ENCODE assay signal across 9 mouse cellular contexts in the genomic region with DNA sequence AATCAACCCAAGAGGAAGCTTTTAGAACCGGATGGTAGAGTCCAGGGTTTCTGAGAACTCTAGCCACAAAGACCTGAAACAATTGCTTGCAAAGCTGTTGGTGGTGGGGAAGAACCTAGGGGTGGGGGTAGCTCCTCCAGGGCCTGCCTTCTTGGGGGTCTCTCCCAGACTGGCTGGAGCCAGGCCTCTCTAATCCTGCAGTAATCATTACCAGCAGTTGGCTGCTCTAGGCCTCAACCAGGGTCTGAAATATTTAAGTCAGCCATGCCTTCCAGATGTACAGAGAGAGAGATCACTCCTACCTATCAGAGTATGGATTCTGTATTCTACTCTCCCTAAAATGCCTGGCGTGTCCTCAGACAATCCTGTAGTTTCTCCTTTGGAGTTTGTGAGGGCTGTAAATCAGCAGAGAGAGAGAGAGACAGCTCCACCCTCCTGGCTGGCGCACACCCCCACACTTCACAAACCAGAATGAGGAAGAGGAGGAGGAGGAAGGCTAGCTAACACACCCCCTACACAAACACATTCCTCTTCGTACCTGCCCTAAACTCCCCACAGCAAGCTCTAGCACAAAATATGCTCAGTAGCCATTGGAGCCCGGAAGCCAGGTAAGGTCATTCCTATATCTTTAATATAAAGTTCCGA. TPM values are rescaled to one million over a fixed set of nuclear protein-coding genes. Genes with fewer than 3 reads are reported as not detected.
DNase-seq lines count a peak whose midpoint lies in the region; ATAC-seq and TF ChIP-seq lines count a peak whose summit lies in the region.
"Had no signal": no experiment of that assay in that cellular context is flagged by ENCODE, and none has a peak within 500 bp of the region (broad histone marks: within the 10 kb centered on the region; RNA-seq: fewer than 3 reads in every experiment).

No protein-coding gene starts in this region.

- peak overlapping the region; percentile 95; the same call in 1 of the 2 replicates for H3K4me2 ChIP-seq in kidney, embryonic 15.5 days
- peak overlapping the region; percentile 96; the same call in 1 of the 2 replicates for H3K4me2 ChIP-seq in embryonic facial prominence, embryonic 12.5 days (replicated peaks)
- peak overlapping the region; percentile 93; the same call in 1 of the 2 replicates for H3K4me2 ChIP-seq in liver, embryonic 13.5 days
- H3K4me2 ChIP-seq: hindbrain, embryonic 15.5 days had no signal

- TF ChIP-seq CTCF in MEL (IDR thresholded peaks at IDR 0.05 in 2 of 3, conservative IDR thresholded peaks at IDR 0.05 in 1 of 3; ENCODE audit: control insufficient read depth in 1 of 3, insufficient read depth in 1 of 3, low read depth in 2 of 3, low read length in 3 of 3, poor library complexity in 1 of 3, severe bottlenecking in 1 of 3) = no peak

- no peak overlapping the region for H3K4me3 ChIP-seq in kidney, embryonic 15.5 days (replicated peaks)
- H3K4me3 ChIP-seq in MEL (ENCODE audit: control insufficient read depth in 1 of 2, insufficient read depth in 1 of 2, low read depth in 2 of 2, low read length in 2 of 2) = peak overlapping the region; percentile 69 to 93; a peak in 3 of 4 replicates
- no peak overlapping the region for H3K4me3 ChIP-seq in embryonic facial prominence, embryonic 12.5 days
- H3K4me3 ChIP-seq in liver, embryonic 13.5 days (replicated peaks) = no peak overlapping the region
- H3K4me3 ChIP-seq: hindbrain, embryonic 15.5 days had no signal

- no peak for DNase-seq in kidney, adult 8-10 months
- DNase-seq in MEL (ENCODE audit: low read depth, low spot score) = peak; percentile 78
- DNase-seq in liver, embryonic 13.5 days = no peak
- DNase-seq in left cerebral cortex, adult 11 months (ENCODE audit: low spot score) = no peak
- DNase-seq: right cerebral cortex, postnatal 4 days had no signal

- no peaks in the 10 kb centered on the region for H3K9me3 ChIP-seq in kidney, embryonic 15.5 days (replicated peaks)
- no peaks in the 10 kb centered on the region for H3K9me3 ChIP-seq in MEL (replicated peaks; ENCODE audit: insufficient read depth, low read length)
- no peaks in the 10 kb centered on the region for H3K9me3 ChIP-seq in embryonic facial prominence, embryonic 12.5 days
- H3K9me3 ChIP-seq in liver, embryonic 13.5 days (replicated peaks) = no peaks in the 10 kb centered on the region
- H3K9me3 ChIP-seq: hindbrain, embryonic 15.5 days had no signal

- H3K79me2 ChIP-seq in MEL (ENCODE audit: control insufficient read depth, insufficient read depth, low read length, poor library complexity) = no peaks in the 10 kb centered on the region; the same call in none of the 2 replicates

- TF ChIP-seq EP300 in MEL (IDR thresholded peaks at IDR 0.05; ENCODE audit: low read depth in 1 of 2, low read length in 2 of 2) = no peak

- TF ChIP-seq POLR2A in MEL (IDR thresholded peaks at IDR 0.05; ENCODE audit: control insufficient read depth in 1 of 2, insufficient read depth in 1 of 2, low read depth in 1 of 2, low read length in 2 of 2, poor library complexity in 1 of 2) = peak; percentile 39 to 55; a peak in 1 of 4 replicates

- 44% methylated on average over 6 of the region's 6 CpGs for WGBS in kidney, embryonic 15.5 days
- WGBS in embryonic facial prominence, embryonic 12.5 days = 40% methylated on average over 6 of the region's 6 CpGs
- 44% methylated on average over 6 of the region's 6 CpGs for WGBS in liver, embryonic 13.5 days (ENCODE audit: insufficient replicate concordance)

- no peak for ATAC-seq in kidney, embryonic 15.5 days (replicated peaks; ENCODE audit: low FRiP score)
- 0 out of 2 replicates have a peak, but pooled peaks have one; percentile 1 for ATAC-seq in embryonic facial prominence, embryonic 12.5 days (ENCODE audit: insufficient number of reproducible peaks, insufficient read depth, low FRiP score, low TSS enrichment)
- no peak for ATAC-seq in liver, embryonic 13.5 days (ENCODE audit: low read depth)
- ATAC-seq in megakaryocyte, adult 5-6 weeks (ENCODE audit: poor library complexity, severe bottlenecking) = no peak

- peaks cover 37% of the 10 kb centered on the region for H3K36me3 ChIP-seq in kidney, embryonic 15.5 days
- H3K36me3 ChIP-seq in MEL (ENCODE audit: control insufficient read depth in 1 of 2, insufficient read depth in 2 of 2, low read length in 2 of 2) = peaks cover 0 to 7% of the 10 kb centered on the region in 2 experiments
- H3K36me3 ChIP-seq in embryonic facial prominence, embryonic 12.5 days = peaks cover 32% of the 10 kb centered on the region
- H3K36me3 ChIP-seq in liver, embryonic 13.5 days = peaks cover 35% of the 10 kb centered on the region

- TF ChIP-seq RAD21 in MEL (IDR thresholded peaks at IDR 0.05; ENCODE audit: low read depth, low read length) = no peak

- peak overlapping the region; percentile 100 for H3K27ac ChIP-seq in kidney, embryonic 15.5 days
- peak overlapping the region; percentile 75 for H3K27ac ChIP-seq in MEL (ENCODE audit: control insufficient read depth, low read depth, low read length)
- peak overlapping the region; percentile 99 for H3K27ac ChIP-seq in embryonic facial prominence, embryonic 12.5 days
- H3K27ac ChIP-seq in liver, embryonic 13.5 days = peak overlapping the region; percentile 82
- H3K27ac ChIP-seq: hindbrain, embryonic 15.5 days had no signal

- no peaks in the 10 kb centered on the region for H3K27me3 ChIP-seq in kidney, embryonic 15.5 days
- no peaks in the 10 kb centered on the region for H3K27me3 ChIP-seq in MEL (ENCODE audit: control insufficient read depth in 1 of 2, insufficient read depth in 2 of 2, low read length in 2 of 2)
- no peaks in the 10 kb centered on the region for H3K27me3 ChIP-seq in embryonic facial prominence, embryonic 12.5 days
- peaks cover 12% of the 10 kb centered on the region; the same call in 1 of the 2 replicates for H3K27me3 ChIP-seq in liver, embryonic 13.5 days
- H3K27me3 ChIP-seq: hindbrain, embryonic 15.5 days had no signal

- peaks cover 50% of the 10 kb centered on the region for H3K4me1 ChIP-seq in kidney, embryonic 15.5 days
- H3K4me1 ChIP-seq in MEL (ENCODE audit: control insufficient read depth in 1 of 2, insufficient read depth in 2 of 2, low read length in 2 of 2) = peaks cover 6 to 15% of the 10 kb centered on the region in 2 experiments
- H3K4me1 ChIP-seq in embryonic facial prominence, embryonic 12.5 days = peaks cover 38% of the 10 kb centered on the region
- H3K4me1 ChIP-seq in liver, embryonic 13.5 days (replicated peaks) = peaks cover 57% of the 10 kb centered on the region

- H3K9ac ChIP-seq in kidney, embryonic 15.5 days = no peak overlapping the region
- peak overlapping the region; percentile 63 for H3K9ac ChIP-seq in MEL (ENCODE audit: control insufficient read depth, low read depth, low read length, poor library complexity, severe bottlenecking)
- H3K9ac ChIP-seq in embryonic facial prominence, embryonic 12.5 days = no peak overlapping the region
- H3K9ac ChIP-seq in liver, embryonic 13.5 days = no peak overlapping the region
- H3K9ac ChIP-seq: hindbrain, embryonic 15.5 days had no signal

RNA-seq across cellular contexts. Expression of a gene that starts 0.5 kb away (rescaled TPM):
- 66.6 and 72.8 TPM in 2 replicates for polyA plus RNA-seq in kidney, embryonic 15.5 days (2015; fragmentation: Nextera tagmentation; extraction: Ambion mirVana)
- total RNA-seq in MEL (2012; rRNA removed) = 4.0 and 4.2 TPM in 2 replicates
- 10 to 100 TPM in 1 of 2 experiments, not detected in 1; 13.1 TPM for polyA plus RNA-seq in MEL (2012; ENCODE audit: insufficient read depth in 1 of 2, insufficient read length in 2 of 2, low read depth in 1 of 2, low replicate concordance in 2 of 2, missing spikeins in 1 of 2)
- 107 and 112 TPM in 2 replicates for polyA plus RNA-seq in embryonic facial prominence, embryonic 12.5 days (2016; fragmentation: Nextera tagmentation; extraction: Ambion mirVana)
- 6.9 and 8.3 TPM in 2 replicates for polyA plus RNA-seq in liver, embryonic 13.5 days (2015; fragmentation: Nextera tagmentation; extraction: Ambion mirVana)
- total RNA-seq in megakaryocyte, adult 5-6 weeks (2015) = 0.32 and 0.36 TPM in 2 replicates
- 0.37 and 0.51 TPM in 2 replicates for total RNA-seq in megakaryocyte, adult 5-6 weeks (2017)

RNA-seq across cellular contexts. Expression of a gene that starts 7.5 kb away (rescaled TPM):
- polyA plus RNA-seq in kidney, embryonic 15.5 days (2015; fragmentation: Nextera tagmentation; extraction: Ambion mirVana) = 71.9 and 73.5 TPM in 2 replicates
- 136 and 145 TPM in 2 replicates for total RNA-seq in MEL (2012; rRNA removed)
- 100 to 1,000 TPM in 1 of 2 experiments, not detected in 1; 136 TPM for polyA plus RNA-seq in MEL (2012; ENCODE audit: insufficient read depth in 1 of 2, insufficient read length in 2 of 2, low read depth in 1 of 2, low replicate concordance in 2 of 2, missing spikeins in 1 of 2)
- polyA plus RNA-seq in embryonic facial prominence, embryonic 12.5 days (2016; fragmentation: Nextera tagmentation; extraction: Ambion mirVana) = 74.5 and 75.8 TPM in 2 replicates
- 40.2 and 42.4 TPM in 2 replicates for polyA plus RNA-seq in liver, embryonic 13.5 days (2015; fragmentation: Nextera tagmentation; extraction: Ambion mirVana)
- total RNA-seq in megakaryocyte, adult 5-6 weeks (2015) = 35.9 and 47.9 TPM in 2 replicates
- 25.3 and 29.3 TPM in 2 replicates for total RNA-seq in megakaryocyte, adult 5-6 weeks (2017)

RNA-seq across cellular contexts. Expression of a gene that starts 8.2 kb away (rescaled TPM):
- polyA plus RNA-seq in kidney, embryonic 15.5 days (2015; fragmentation: Nextera tagmentation; extraction: Ambion mirVana) = 29.4 and 29.7 TPM in 2 replicates
- 35.9 and 37.5 TPM in 2 replicates for total RNA-seq in MEL (2012; rRNA removed)
- 10 to 100 TPM in 1 of 2 experiments, not detected in 1; 55.6 TPM for polyA plus RNA-seq in MEL (2012; ENCODE audit: insufficient read depth in 1 of 2, insufficient read length in 2 of 2, low read depth in 1 of 2, low replicate concordance in 2 of 2, missing spikeins in 1 of 2)
- 28.6 and 29.1 TPM in 2 replicates for polyA plus RNA-seq in embryonic facial prominence, embryonic 12.5 days (2016; fragmentation: Nextera tagmentation; extraction: Ambion mirVana)
- 13.2 and 14.3 TPM in 2 replicates for polyA plus RNA-seq in liver, embryonic 13.5 days (2015; fragmentation: Nextera tagmentation; extraction: Ambion mirVana)
- 6.2 and 6.3 TPM in 2 replicates for total RNA-seq in megakaryocyte, adult 5-6 weeks (2015)
- total RNA-seq in megakaryocyte, adult 5-6 weeks (2017) = 6.5 and 6.8 TPM in 2 replicates

RNA-seq across cellular contexts. Expression of a gene that starts 24.8 kb away (rescaled TPM):
- 5.3 and 6.5 TPM in 2 replicates for polyA plus RNA-seq in kidney, embryonic 15.5 days (2015; fragmentation: Nextera tagmentation; extraction: Ambion mirVana)
- total RNA-seq in MEL (2012; rRNA removed) = 0.10 and 0.15 TPM in 2 replicates
- polyA plus RNA-seq in MEL (2012; ENCODE audit: insufficient read depth in 1 of 2, insufficient read length in 2 of 2, low read depth in 1 of 2, low replicate concordance in 2 of 2, missing spikeins in 1 of 2) = under 1 TPM in 1 of 2 experiments, not detected in 1; 0.47 TPM
- polyA plus RNA-seq in embryonic facial prominence, embryonic 12.5 days (2016; fragmentation: Nextera tagmentation; extraction: Ambion mirVana) = 7.0 TPM in 2 replicates
- 2.2 and 2.5 TPM in 2 replicates for polyA plus RNA-seq in liver, embryonic 13.5 days (2015; fragmentation: Nextera tagmentation; extraction: Ambion mirVana)
- total RNA-seq in megakaryocyte, adult 5-6 weeks (2015) = not detected in 2 replicates
- total RNA-seq in megakaryocyte, adult 5-6 weeks (2017) = not detected in 2 replicates

RNA-seq across cellular contexts. Expression of a gene that starts 31.8 kb away (rescaled TPM):
- polyA plus RNA-seq in kidney, embryonic 15.5 days (2015; fragmentation: Nextera tagmentation; extraction: Ambion mirVana) = 0.78 and 1.1 TPM in 2 replicates
- 0.08 and 0.10 TPM in 2 replicates for total RNA-seq in MEL (2012; rRNA removed)
- under 1 TPM in 1 of 2 experiments, not detected in 1; 0.56 TPM for polyA plus RNA-seq in MEL (2012; ENCODE audit: insufficient read depth in 1 of 2, insufficient read length in 2 of 2, low read depth in 1 of 2, low replicate concordance in 2 of 2, missing spikeins in 1 of 2)
- polyA plus RNA-seq in embryonic facial prominence, embryonic 12.5 days (2016; fragmentation: Nextera tagmentation; extraction: Ambion mirVana) = 0.29 and 0.52 TPM in 2 replicates
- not detected in 2 replicates for polyA plus RNA-seq in liver, embryonic 13.5 days (2015; fragmentation: Nextera tagmentation; extraction: Ambion mirVana)
- total RNA-seq in megakaryocyte, adult 5-6 weeks (2015) = not detected in 2 replicates
- total RNA-seq in megakaryocyte, adult 5-6 weeks (2017) = not detected in 2 replicates

Comparison
In these comparisons a context has a peak if more than half of its experiments do, and no peak if none do; other contexts are left out.
1. H3K4me3 ChIP-seq: peak in MEL (2 of 2); none in kidney, embryonic 15.5 days (single experiment), embryonic facial prominence, embryonic 12.5 days (single experiment) and liver, embryonic 13.5 days (single experiment).
2. Peak in every context shown above with its lines, with median percentiles within 50 percentile points of each other: H3K27ac ChIP-seq and H3K4me2 ChIP-seq.